Mouse (Mus musculus) MEL (cell line): ENCODE measurements around the gene Tesk1. TPM values are rescaled to one million over a fixed set of nuclear protein-coding genes. Genes with fewer than 3 reads are reported as not detected.

ENCODE experiments used
- DNase-seq: peaks from one replicate; pipeline ENCODE4 v3.0.0; 2011; ENCODE audit warnings: low read depth, low spot score
- H3K27ac ChIP-seq: 2 replicates; pipeline ENCODE4 v1.5.1; 2012; ENCODE audit warnings: low read depth, mild to moderate bottlenecking, control low read depth, low read length, moderate library complexity; ENCODE audit not compliant: control insufficient read depth
- H3K27me3 ChIP-seq, 2 experiments: fragments of 150-350 bp in 1 of 2; sonication (generic) in 1 of 2; 2 replicates each; pipeline ENCODE4 v1.6.1; 2012; ENCODE audit warnings: low read length in 2 of 2, mild to moderate bottlenecking in 2 of 2, improper control_type of control experiment in 1 of 2, moderate library complexity in 1 of 2; ENCODE audit not compliant: insufficient read depth in 2 of 2, control insufficient read depth in 1 of 2
- H3K36me3 ChIP-seq, 2 experiments: 2 replicates each; pipeline ENCODE4 v1.6.1; 2012 to 2014; ENCODE audit warnings: low read length in 2 of 2, improper control_type of control experiment in 1 of 2, inconsistent platforms in 1 of 2, mild to moderate bottlenecking in 1 of 2; ENCODE audit not compliant: insufficient read depth in 2 of 2, control insufficient read depth in 1 of 2
- H3K4me1 ChIP-seq, 2 experiments: fragments of 150-350 bp in 1 of 2; sonication (generic) in 1 of 2; 2 replicates each; pipeline ENCODE4 v1.6.1; 2012; ENCODE audit warnings: low read length in 2 of 2, improper control_type of control experiment in 1 of 2, mild to moderate bottlenecking in 1 of 2; ENCODE audit not compliant: insufficient read depth in 2 of 2, control insufficient read depth in 1 of 2
- H3K4me3 ChIP-seq, 2 experiments: fragments of 150-350 bp in 1 of 2; sonication (generic) in 1 of 2; 2 replicates each; pipeline ENCODE4 v1.5.1; 2012; ENCODE audit warnings: low read depth in 2 of 2, low read length in 2 of 2, mild to moderate bottlenecking in 2 of 2, moderate library complexity in 2 of 2, control low read depth in 1 of 2, improper control_type of control experiment in 1 of 2; ENCODE audit not compliant: control insufficient read depth in 1 of 2, insufficient read depth in 1 of 2
- H3K79me2 ChIP-seq: 2 replicates; pipeline ENCODE4 v1.6.1; 2012; ENCODE audit warnings: mild to moderate bottlenecking, low read length, moderate library complexity; ENCODE audit not compliant: control insufficient read depth, poor library complexity, insufficient read depth
- H3K9ac ChIP-seq: 2 replicates; pipeline ENCODE4 v1.6.1; 2012; ENCODE audit warnings: low read depth, mild to moderate bottlenecking, control low read depth, low read length, moderate library complexity; ENCODE audit not compliant: control insufficient read depth, poor library complexity, severe bottlenecking
- H3K9me3 ChIP-seq: fragments of 150-350 bp; sonication (generic); replicated peaks from 2 replicates; pipeline ENCODE4 v1.6.1; 2012; ENCODE audit warnings: mild to moderate bottlenecking, low read length, improper control_type of control experiment, moderate library complexity; ENCODE audit not compliant: insufficient read depth
- CTCF ChIP-seq, 3 experiments: IDR thresholded peaks in 2 of 3; conservative IDR thresholded peaks in 1 of 3; 2 replicates each; pipeline ENCODE4 v1.5.1; 2011 to 2012; ENCODE audit warnings: low read length in 3 of 3, low read depth in 2 of 3, mild to moderate bottlenecking in 2 of 3, improper control_type of control experiment in 1 of 3, inconsistent platforms in 1 of 3, mixed read lengths in 1 of 3, moderate library complexity in 1 of 3; ENCODE audit not compliant: control insufficient read depth in 1 of 3, insufficient read depth in 1 of 3, poor library complexity in 1 of 3, severe bottlenecking in 1 of 3
- E2F4 ChIP-seq: IDR thresholded peaks from 2 replicates; pipeline ENCODE4 v1.6.1; 2011; ENCODE audit warnings: low read depth, low read length, improper control_type of control experiment, borderline replicate concordance
- EP300 ChIP-seq, 2 experiments: IDR thresholded peaks; 2 replicates each; pipeline ENCODE4 v1.6.1; 2011; ENCODE audit warnings: improper control_type of control experiment in 2 of 2, low read length in 2 of 2, low read depth in 1 of 2, mild to moderate bottlenecking in 1 of 2
- JUND ChIP-seq: IDR thresholded peaks from 2 replicates; pipeline ENCODE4 v1.6.1; 2011; ENCODE audit warnings: low read depth, mild to moderate bottlenecking, improper control_type of control experiment, low read length
- MAZ ChIP-seq: IDR thresholded peaks from 2 replicates; pipeline ENCODE4 v1.6.1; 2012; ENCODE audit warnings: low read depth, mild to moderate bottlenecking, inconsistent platforms, low read length, improper control_type of control experiment
- MYC ChIP-seq: IDR thresholded peaks from 2 replicates; pipeline ENCODE4 v1.6.1; 2011; ENCODE audit warnings: low read depth, mild to moderate bottlenecking, low read length, improper control_type of control experiment, moderate library complexity
- NELFE ChIP-seq: IDR thresholded peaks from 2 replicates; pipeline ENCODE4 v1.6.1; 2011; ENCODE audit warnings: low read depth, low read length, improper control_type of control experiment
- POLR2AphosphoS5 ChIP-seq: IDR thresholded peaks from 2 replicates; pipeline ENCODE4 v1.6.1; 2012; ENCODE audit warnings: low read depth, borderline replicate concordance, mild to moderate bottlenecking, inconsistent platforms, low read length, moderate library complexity, mixed read lengths
- RCOR1 ChIP-seq: IDR thresholded peaks from 2 replicates; pipeline ENCODE4 v1.6.1; 2012; ENCODE audit warnings: low read depth, mild to moderate bottlenecking, inconsistent platforms, low read length, improper control_type of control experiment
- SMC3 ChIP-seq: IDR thresholded peaks from 2 replicates; pipeline ENCODE4 v1.6.1; 2011; ENCODE audit warnings: low read depth, low read length, improper control_type of control experiment
- TAL1 ChIP-seq: IDR thresholded peaks from 2 replicates; pipeline ENCODE4 v1.6.1; 2012; ENCODE audit warnings: mild to moderate bottlenecking, inconsistent platforms, low read length, moderate library complexity, mixed read lengths
- TBP ChIP-seq: IDR thresholded peaks from 2 replicates; pipeline ENCODE4 v1.8.0; 2011; ENCODE audit warnings: low read depth, low read length, improper control_type of control experiment
- TCF12 ChIP-seq: IDR thresholded peaks from 2 replicates; pipeline ENCODE4 v1.6.1; 2014; ENCODE audit warnings: low read depth, mild to moderate bottlenecking, inconsistent platforms, low read length, improper control_type of control experiment, moderate library complexity
- ZKSCAN1 ChIP-seq: IDR thresholded peaks from 2 replicates; pipeline ENCODE4 v1.6.1; 2012; ENCODE audit warnings: low read depth, mild to moderate bottlenecking, inconsistent platforms, low read length, improper control_type of control experiment, moderate library complexity
- polyA plus RNA-seq, 2 experiments: library from polyadenylated mRNA; stranded (reverse) in 1 of 2; unstranded in 1 of 2; fragments of >175 nt in 1 of 2; fragments of >200 nt in 1 of 2; gene quantifications; 2 replicates each; pipeline versions ENCODE4 v1.2.1 to v1.2.4; 2012; ENCODE audit warnings: low replicate concordance in 2 of 2, low read depth in 1 of 2; ENCODE audit not compliant: insufficient read length in 2 of 2, insufficient read depth in 1 of 2, missing spikeins in 1 of 2
- total RNA-seq: library from RNA; depleted of rRNA; stranded (reverse); fragments of 300-350 nt; gene quantifications from 2 replicates; pipeline ENCODE4 v1.2.3, GENCODE M21; 2012

Tesk1 gene
- total and polyA plus RNA-seq, 3 experiments = 9.1 to 24.6 TPM; not detected in 1

DNA sequence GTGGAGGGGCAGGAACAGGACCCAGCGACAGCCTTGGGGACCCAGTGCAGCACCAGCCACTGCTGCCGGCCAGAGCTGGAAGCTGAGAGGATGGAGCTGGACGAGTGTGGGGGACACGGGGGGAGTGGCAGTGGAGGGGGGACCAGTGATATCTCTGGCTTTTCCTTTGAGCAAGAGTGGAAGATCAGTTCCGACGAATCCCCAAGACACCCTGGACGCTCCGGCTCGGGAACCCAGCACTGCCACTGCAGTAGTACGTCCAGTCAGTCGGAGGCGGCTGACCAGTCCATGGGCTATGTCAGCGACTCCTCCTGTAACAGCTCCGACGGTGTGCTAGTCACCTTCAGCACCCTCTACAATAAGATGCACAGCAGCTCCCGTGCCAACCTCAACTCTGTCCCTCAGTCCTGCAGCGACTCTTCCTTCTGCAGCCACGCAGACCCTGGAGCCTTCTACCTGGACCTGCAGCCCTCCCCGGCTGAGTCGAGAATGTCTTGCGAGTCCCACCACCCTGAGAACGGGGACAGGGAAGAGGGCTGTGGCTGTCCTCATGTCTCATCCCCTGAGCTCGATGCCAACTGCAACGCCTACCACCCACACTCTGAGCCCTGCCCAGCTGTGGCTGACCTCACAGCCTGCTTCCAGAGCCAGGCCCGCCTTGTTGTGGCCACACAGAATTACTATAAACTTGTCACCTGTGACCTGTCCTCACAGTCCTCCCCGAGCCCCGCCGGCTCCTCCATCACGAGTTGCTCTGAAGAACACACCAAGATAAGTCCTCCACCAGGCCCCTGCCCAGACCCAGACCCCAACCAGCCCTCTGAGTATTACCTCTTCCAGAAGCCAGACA is 26.3 kb upstream of the Tesk1 start:
- Histone ChIP-seq H3K4me1 (peaks cover 9 to 33% of the 10 kb centered on the region in 2 experiments), H3K36me3 (peaks cover 0 to 30% of the 10 kb centered on the region in 2 experiments; a peak in 2 of 4 replicates), H3K4me3 (no peak overlapping the region), H3K79me2 (no peaks in the 10 kb centered on the region; the same call in 1 of the 2 replicates), H3K9me3 (no peaks in the 10 kb centered on the region), H3K27me3 (no peaks in the 10 kb centered on the region), H3K9ac (no peak overlapping the region), H3K27ac (no peak overlapping the region)
- no peak for DNase-seq
- TF ChIP-seq TBP = no peak
- no peak for TF ChIP-seq CTCF (IDR thresholded peaks at IDR 0.05 in 2 of 3, conservative IDR thresholded peaks at IDR 0.05 in 1 of 3; ENCODE audit: control insufficient read depth in 1 of 3, insufficient read depth in 1 of 3, low read depth in 2 of 3, low read length in 3 of 3, poor library complexity in 1 of 3, severe bottlenecking in 1 of 3)
- TF ChIP-seq RCOR1 = no peak
- TF ChIP-seq MAZ = no peak
- TF ChIP-seq E2F4 = no peak
- no peak for TF ChIP-seq TCF12
- TF ChIP-seq EP300 (IDR thresholded peaks at IDR 0.05; ENCODE audit: low read depth in 1 of 2, low read length in 2 of 2) = no peak
- TF ChIP-seq SMC3 = no peak
- TF ChIP-seq ZKSCAN1 = no peak
- no peak for TF ChIP-seq JUND

GRCm38 (mm10) chr4:43416071-43416490 is 25.7 kb upstream of the Tesk1 start:
- Histone ChIP-seq H3K4me1 (peaks cover 9 to 33% of the 10 kb centered on the region in 2 experiments), H3K79me2 (no peaks in the 10 kb centered on the region; the same call in 1 of the 2 replicates), H3K27ac (no peak overlapping the region; the same call in 1 of the 2 replicates), H3K9me3 (no peaks in the 10 kb centered on the region), H3K4me3 (no peak overlapping the region), H3K27me3 (no peaks in the 10 kb centered on the region), H3K36me3 (peaks cover 0 to 30% of the 10 kb centered on the region in 2 experiments; a peak in 2 of 4 replicates), H3K9ac (no peak overlapping the region)
- DNase-seq = no peak
- TF ChIP-seq TCF12 (no peak), MAZ (no peak), NELFE (no peak), ZKSCAN1 (no peak), MYC (no peak), TAL1 (no peak), E2F4 (no peak), POLR2AphosphoS5 (no peak)
